Mouse (Mus musculus): ENCODE measurements around the gene Atad5. TPM values are rescaled to one million over a fixed set of nuclear protein-coding genes. Genes with fewer than 3 reads are reported as not detected.
A peak's percentile ranks its signal among the peaks of the same experiment; 100 is the strongest.
"Not testable (repeated sequence)": the region's sequence is repeated elsewhere in the genome, so short reads cannot be mapped to it uniquely, and the experiment has no call there.

Atad5 gene
- polyA plus RNA-seq, 1 experiment from 2014 or later, result 2.2 TPM

GRCm38 (mm10) chr11:80052456-80052855 lies 36.7 kb upstream of the Atad5 start:
- Histone ChIP-seq H3K9me3 (ENCODE audit: control insufficient read depth, low read length) (no peaks in the 10 kb centered on the region), H3K36me3 (ENCODE audit: control insufficient read depth, insufficient read depth, low read length) (peaks cover 5% of the 10 kb centered on the region; the same call in 1 of the 2 replicates), H3K27me3 (ENCODE audit: control insufficient read depth, insufficient read depth, low read length) (no peaks in the 10 kb centered on the region), H3K4me1 (replicated peaks; ENCODE audit: control insufficient read depth, insufficient read depth) (no peaks in the 10 kb centered on the region), H3K9ac (ENCODE audit: low read length) (no peak overlapping the region), H3K4me2 (replicated peaks; ENCODE audit: low read depth) (no peak overlapping the region), H3K27ac (replicated peaks) (no peak overlapping the region), H3K4me3 (ENCODE audit: low read depth, low read length) (no peak overlapping the region)
- ATAC-seq (ENCODE audit: low FRiP score, low TSS enrichment) (no peak), DNase-seq (ENCODE audit: low spot score) (no peak)
- WGBS, result 64% methylated on average over 7 of the region's 7 CpGs
- no peak for TF ChIP-seq EP300 (optimal IDR thresholded peaks at IDR 0.05)
- TF ChIP-seq CTCF (IDR thresholded peaks at IDR 0.05; ENCODE audit: low read depth), result no peak

- Histone ChIP-seq H3K36me3 (ENCODE audit: control insufficient read depth, insufficient read depth, low read length) (peaks cover 5% of the 10 kb centered on the region), H3K27ac (replicated peaks) (no peak overlapping the region), H3K9ac (ENCODE audit: low read length) (no peak overlapping the region), H3K9me3 (ENCODE audit: control insufficient read depth, low read length) (no peaks in the 10 kb centered on the region), H3K27me3 (ENCODE audit: control insufficient read depth, insufficient read depth, low read length) (no peaks in the 10 kb centered on the region), H3K4me2 (replicated peaks; ENCODE audit: low read depth) (no peak overlapping the region), H3K4me3 (ENCODE audit: low read depth, low read length) (no peak overlapping the region), H3K4me1 (replicated peaks; ENCODE audit: control insufficient read depth, insufficient read depth) (no peaks in the 10 kb centered on the region)
- no peak for DNase-seq (ENCODE audit: low spot score)
- TF ChIP-seq CTCF (IDR thresholded peaks at IDR 0.05; ENCODE audit: low read depth) (no peak), EP300 (optimal IDR thresholded peaks at IDR 0.05) (no peak)
- no peak for ATAC-seq (ENCODE audit: low FRiP score, low TSS enrichment)
- WGBS, result 87% methylated on average over 5 of the region's 5 CpGs
Observed at GRCm38 (mm10) chr11:80053171-80053570, 36.0 kb upstream of the Atad5 start.

- Histone ChIP-seq H3K36me3 (ENCODE audit: control insufficient read depth, insufficient read depth, low read length) (peaks cover 3% of the 10 kb centered on the region), H3K9ac (ENCODE audit: low read length) (no peak overlapping the region), H3K4me2 (replicated peaks; ENCODE audit: low read depth) (no peak overlapping the region), H3K27ac (replicated peaks) (no peak overlapping the region), H3K4me1 (replicated peaks; ENCODE audit: control insufficient read depth, insufficient read depth) (no peaks in the 10 kb centered on the region), H3K4me3 (ENCODE audit: low read depth, low read length) (no peak overlapping the region), H3K27me3 (ENCODE audit: control insufficient read depth, insufficient read depth, low read length) (no peaks in the 10 kb centered on the region), H3K9me3 (ENCODE audit: control insufficient read depth, low read length) (no peaks in the 10 kb centered on the region)
- ATAC-seq (ENCODE audit: low FRiP score, low TSS enrichment), result no peak
- 34% methylated on average over 4 of the region's 4 CpGs for WGBS
- no peak for TF ChIP-seq EP300 (optimal IDR thresholded peaks at IDR 0.05)
- no peak for TF ChIP-seq CTCF (IDR thresholded peaks at IDR 0.05; ENCODE audit: low read depth)
- DNase-seq (ENCODE audit: low spot score), result no peak
Observed at GRCm38 (mm10) chr11:80054659-80055058, 34.5 kb upstream of the Atad5 start.

GRCm38 (mm10) chr11:80056141-80056540 lies 33.1 kb upstream of the Atad5 start:
- no peak overlapping the region for H3K4me2 ChIP-seq (replicated peaks; ENCODE audit: low read depth)
- TF ChIP-seq EP300 (optimal IDR thresholded peaks at IDR 0.05) (no peak), CTCF (IDR thresholded peaks at IDR 0.05; ENCODE audit: low read depth) (no peak)
- WGBS, result 80% methylated on average over 9 of the region's 9 CpGs
- no peak overlapping the region for H3K9ac ChIP-seq (ENCODE audit: low read length)
- DNase-seq (ENCODE audit: low spot score), result no peak
- H3K27ac ChIP-seq (replicated peaks), result no peak overlapping the region
- no peaks in the 10 kb centered on the region for H3K27me3 ChIP-seq (ENCODE audit: control insufficient read depth, insufficient read depth, low read length)
- ATAC-seq (ENCODE audit: low FRiP score, low TSS enrichment), result no peak
- H3K4me1 ChIP-seq (replicated peaks; ENCODE audit: control insufficient read depth, insufficient read depth), result no peaks in the 10 kb centered on the region
- H3K9me3 ChIP-seq (ENCODE audit: control insufficient read depth, low read length), result no peaks in the 10 kb centered on the region
- H3K36me3 ChIP-seq (ENCODE audit: control insufficient read depth, insufficient read depth, low read length), result peaks cover 3% of the 10 kb centered on the region
- no peak overlapping the region for H3K4me3 ChIP-seq (ENCODE audit: low read depth, low read length)

GRCm38 (mm10) chr11:80062159-80062558 lies 27.0 kb upstream of the Atad5 start:
- Histone ChIP-seq H3K9ac (ENCODE audit: low read length) (no peak overlapping the region), H3K4me2 (replicated peaks; ENCODE audit: low read depth) (no peak overlapping the region), H3K36me3 (ENCODE audit: control insufficient read depth, insufficient read depth, low read length) (peaks cover 3% of the 10 kb centered on the region; the same call in 1 of the 2 replicates), H3K4me1 (replicated peaks; ENCODE audit: control insufficient read depth, insufficient read depth) (no peaks in the 10 kb centered on the region), H3K9me3 (ENCODE audit: control insufficient read depth, low read length) (no peaks in the 10 kb centered on the region), H3K27ac (replicated peaks) (no peak overlapping the region; the same call in 1 of the 2 replicates), H3K27me3 (ENCODE audit: control insufficient read depth, insufficient read depth, low read length) (no peaks in the 10 kb centered on the region), H3K4me3 (ENCODE audit: low read depth, low read length) (no peak overlapping the region)
- 26% methylated on average over 4 of the region's 4 CpGs for WGBS
- peak; percentile 29; the same call in 1 of the 2 replicates for ATAC-seq (ENCODE audit: low FRiP score, low TSS enrichment)
- no peak for TF ChIP-seq EP300 (optimal IDR thresholded peaks at IDR 0.05)
- no peak for DNase-seq (ENCODE audit: low spot score)

- not testable (repeated sequence) for H3K4me2 ChIP-seq (replicated peaks; ENCODE audit: low read depth); H3K27ac ChIP-seq (replicated peaks); H3K36me3 ChIP-seq (ENCODE audit: control insufficient read depth, insufficient read depth, low read length); H3K9me3 ChIP-seq (ENCODE audit: control insufficient read depth, low read length); H3K9ac ChIP-seq (ENCODE audit: low read length); H3K27me3 ChIP-seq (ENCODE audit: control insufficient read depth, insufficient read depth, low read length); H3K4me1 ChIP-seq (replicated peaks; ENCODE audit: control insufficient read depth, insufficient read depth); DNase-seq (ENCODE audit: low spot score); ATAC-seq (ENCODE audit: low FRiP score, low TSS enrichment); H3K4me3 ChIP-seq (ENCODE audit: low read depth, low read length)
- 85% methylated on average over 4 of the region's 4 CpGs for WGBS
- TF ChIP-seq CTCF (IDR thresholded peaks at IDR 0.05; ENCODE audit: low read depth), result peak; percentile 33
Observed at GRCm38 (mm10) chr11:80066373-80066772, 22.8 kb upstream of the Atad5 start.

Measured in stomach, postnatal 0 days (tissue).